Mouse (Mus musculus): ENCODE measurements around the gene Cyb5rl.

DNA sequence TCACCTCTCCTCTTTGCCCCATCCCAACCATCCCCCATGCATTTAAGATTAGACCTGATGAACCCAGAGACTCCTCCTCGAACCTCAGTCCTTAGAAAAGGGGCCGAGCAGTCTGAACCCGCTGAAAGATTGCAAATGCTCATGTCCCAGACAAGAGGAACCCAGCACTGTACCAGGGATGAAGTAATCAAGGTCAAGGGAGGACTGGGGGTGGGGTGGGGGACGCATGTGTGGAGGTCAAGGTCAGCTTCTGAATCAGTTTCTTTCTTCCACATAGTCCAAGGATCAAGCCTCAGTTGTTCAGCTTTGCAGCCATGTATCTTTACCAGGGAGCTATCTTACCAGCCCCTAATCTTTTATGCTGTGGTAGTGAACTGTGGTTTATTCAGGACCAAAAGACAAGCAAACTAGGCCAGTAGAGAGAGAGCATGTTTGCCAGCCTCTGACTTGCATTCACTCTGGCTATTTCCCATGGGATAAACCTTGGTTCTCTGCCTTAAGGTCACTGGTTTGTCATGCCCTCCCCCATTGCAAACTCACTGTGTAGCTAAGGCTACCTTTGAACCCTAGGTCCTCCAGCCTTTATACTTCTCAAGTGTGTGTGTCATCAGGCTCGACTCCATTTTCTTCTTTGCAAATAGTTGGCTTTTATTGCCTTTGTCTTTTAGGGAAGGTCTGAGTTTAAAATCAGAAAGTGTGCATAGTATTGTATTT lies 46.3 kb upstream of the Cyb5rl start:
- TF ChIP-seq POLR2A (IDR thresholded peaks at IDR 0.05; ENCODE audit: borderline replicate concordance, extremely low read depth, insufficient read depth, insufficient read length, poor library complexity, severe bottlenecking) (no peak), CTCF (IDR thresholded peaks at IDR 0.05; ENCODE audit: borderline replicate concordance, extremely low read depth, insufficient read depth, insufficient read length) (no peak)
